In genomic region chr4:10052869-10053268, GRCm38 (mm10) we compare ENCODE assay signal across 18 mouse cellular contexts.
"Had no signal": no experiment of that assay in that cellular context is flagged by ENCODE, and none has a peak within 500 bp of the region (broad histone marks: within the 10 kb centered on the region; RNA-seq: fewer than 3 reads in every experiment).

No protein-coding gene starts in this region.

- H3K9me3 ChIP-seq: lung, embryonic 15.5 days; midbrain, embryonic 13.5 days; midbrain, embryonic 15.5 days; neural tube, embryonic 12.5 days; stomach, embryonic 15.5 days had no signal

- H3K36me3 ChIP-seq: lung, embryonic 15.5 days; midbrain, embryonic 13.5 days; midbrain, embryonic 15.5 days; neural tube, embryonic 12.5 days; stomach, embryonic 15.5 days had no signal

- H3K4me2 ChIP-seq: lung, embryonic 15.5 days; midbrain, embryonic 11.5 days; midbrain, embryonic 13.5 days; midbrain, embryonic 15.5 days; neural tube, embryonic 12.5 days; stomach, embryonic 15.5 days had no signal

- ATAC-seq: liver, postnatal 0 days; lung, postnatal 0 days; midbrain, embryonic 15.5 days had no signal

- H3K4me3 ChIP-seq: lung, embryonic 15.5 days; megakaryocyte, embryonic 14.5 days; midbrain, embryonic 13.5 days; midbrain, embryonic 15.5 days; neural tube, embryonic 12.5 days; stomach, embryonic 15.5 days had no signal

- H3K27me3 ChIP-seq: lung, embryonic 15.5 days; midbrain, embryonic 13.5 days; midbrain, embryonic 15.5 days; neural tube, embryonic 12.5 days; stomach, embryonic 15.5 days had no signal

- H3K27ac ChIP-seq: lung, embryonic 15.5 days; macrophage; midbrain, embryonic 13.5 days; midbrain, embryonic 15.5 days; neural tube, embryonic 12.5 days; stomach, embryonic 15.5 days; stomach, postnatal 0 days had no signal

- H3K4me1 ChIP-seq: lung, embryonic 15.5 days; megakaryocyte, embryonic 14.5 days; midbrain, embryonic 15.5 days; stomach, embryonic 15.5 days had no signal

- DNase-seq: liver, postnatal 0 days; lung, adult 2 months; lung, postnatal 14 days; lung, postnatal 36 days; right cerebral cortex, postnatal 14 days; thymus, adult 2 months; thymus, postnatal 25 days; thymus, postnatal 4 days had no signal

- H3K9ac ChIP-seq: liver, postnatal 0 days; lung, embryonic 15.5 days; midbrain, embryonic 13.5 days; midbrain, embryonic 15.5 days; neural tube, embryonic 12.5 days; stomach, embryonic 15.5 days had no signal
